Mouse (Mus musculus) ES-Bruce4 (cell line): Measurements from ENCODE around the gene Rpl41.

ENCODE experiments used
- CTCF ChIP-seq: IDR thresholded peaks from one replicate; pipeline ENCODE4 v1.8.1; 2011; ENCODE audit warnings: low read depth, low read length
- POLR2A ChIP-seq: IDR thresholded peaks from one replicate; pipeline ENCODE4 v1.8.1; 2011; ENCODE audit warnings: low read length; ENCODE audit not compliant: insufficient read depth

DNA sequence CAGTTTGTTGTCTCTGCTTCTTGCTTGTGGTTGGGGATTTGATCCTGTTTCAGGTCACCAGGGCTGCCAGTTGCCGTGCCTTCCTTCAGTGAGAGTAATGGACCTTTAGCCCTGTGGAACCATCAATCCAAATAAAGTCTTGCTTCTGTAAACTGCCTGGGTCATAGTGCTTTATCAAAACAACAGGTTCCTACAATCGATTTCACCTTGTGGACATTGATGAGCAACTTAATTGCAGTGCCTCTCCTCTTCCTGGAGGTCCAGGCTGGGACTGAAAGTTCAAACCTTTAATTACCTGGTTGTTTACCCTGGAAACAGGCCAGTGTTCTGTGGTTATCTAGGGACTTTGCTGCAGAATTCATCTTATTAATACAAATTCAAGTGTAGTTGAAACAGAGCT, 49.4 kb upstream of the Rpl41 start:
- TF ChIP-seq CTCF (no peak), POLR2A (no peak)
